Mouse (Mus musculus) megakaryocyte progenitor cell, adult 5-6 weeks (primary cell): ENCODE results near the gene Pdik1l. TPM values are rescaled to one million over a fixed set of nuclear protein-coding genes. Genes with fewer than 3 reads are reported as not detected.

ENCODE experiments used
- ATAC-seq: replicated peaks from 2 replicates; pipeline ENCODE4 v1.8.0; 2016; ENCODE audit warnings: mild to moderate bottlenecking, moderate TSS enrichment, inconsistent platforms; ENCODE audit not compliant: poor library complexity
- total RNA-seq, 2 experiments: library from RNA; stranded (forward) in 1 of 2; stranded (reverse) in 1 of 2; fragments of 157-497, 149-512 nt in 1 of 2; fragments of 200-1000 nt in 1 of 2; gene quantifications; 2 replicates each; pipeline versions ENCODE4 v1.2.3 to v1.2.4; 2015 to 2017

Pdik1l gene
- total RNA-seq, 2 experiments from 2014 or later = 25.9 to 34.0 TPM

DNA sequence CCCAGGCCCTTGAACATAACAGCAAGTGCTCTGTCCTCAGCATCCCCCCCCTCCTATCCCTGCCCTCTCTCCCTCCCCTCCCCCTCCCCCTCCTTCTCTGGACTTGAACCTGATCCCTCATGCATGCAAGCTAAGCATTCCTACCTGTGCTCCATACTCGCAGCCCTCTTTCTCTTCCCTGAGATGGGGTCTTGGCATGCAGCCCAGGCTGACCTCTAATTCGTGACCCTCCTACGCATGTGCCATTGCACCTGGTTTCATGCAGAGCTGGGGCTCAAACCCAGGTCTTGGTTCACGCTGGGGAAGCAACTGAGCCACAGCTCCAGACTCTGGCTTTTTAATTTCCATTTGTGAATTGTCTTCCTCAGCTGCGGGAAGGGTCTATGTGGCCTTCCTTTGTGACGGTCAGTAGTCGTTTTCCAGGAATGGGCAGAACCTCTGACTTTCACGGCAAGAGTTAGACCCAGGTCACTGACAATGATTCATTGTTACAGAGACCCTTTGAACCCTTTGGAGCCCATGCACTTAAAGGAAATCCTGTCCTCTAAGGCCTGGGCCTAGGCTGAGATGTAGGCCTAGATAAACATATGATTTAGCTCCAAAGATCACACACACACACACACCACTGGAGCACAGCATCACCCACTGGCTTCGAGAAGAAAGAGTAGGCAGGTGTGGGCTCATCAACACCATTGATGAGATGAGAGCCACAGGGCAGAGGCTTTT, 21.7 kb downstream of the Pdik1l start:
- no peak for ATAC-seq

- ATAC-seq = peak; percentile 61
Observed at GRCm38 (mm10) chr4:134263191-134263590, 24.5 kb downstream of the Pdik1l start.

DNA sequence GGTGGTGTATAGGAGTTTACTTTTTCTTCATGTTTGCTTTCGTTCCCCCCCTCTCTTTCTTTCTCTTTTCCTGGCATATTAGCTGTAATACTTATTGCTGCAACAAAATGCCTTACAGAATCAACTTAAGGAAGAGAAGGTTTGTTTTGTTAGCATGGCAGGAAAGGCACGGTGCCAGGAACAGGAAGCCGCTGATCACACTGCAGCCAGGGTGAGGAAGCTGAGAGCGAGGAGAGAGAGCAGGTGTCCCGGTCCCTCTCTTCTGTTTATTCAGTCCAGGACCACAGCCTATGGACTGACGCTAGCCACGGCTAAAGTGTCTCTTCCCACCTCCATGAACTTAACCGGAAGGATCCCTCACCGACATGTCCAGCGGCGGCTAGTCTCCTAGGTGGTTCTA, 29.3 kb downstream of the Pdik1l start:
- ATAC-seq = peak; percentile 49

- ATAC-seq = no peak
Observed at GRCm38 (mm10) chr4:134257198-134258009, 30.3 kb downstream of the Pdik1l start.

DNA sequence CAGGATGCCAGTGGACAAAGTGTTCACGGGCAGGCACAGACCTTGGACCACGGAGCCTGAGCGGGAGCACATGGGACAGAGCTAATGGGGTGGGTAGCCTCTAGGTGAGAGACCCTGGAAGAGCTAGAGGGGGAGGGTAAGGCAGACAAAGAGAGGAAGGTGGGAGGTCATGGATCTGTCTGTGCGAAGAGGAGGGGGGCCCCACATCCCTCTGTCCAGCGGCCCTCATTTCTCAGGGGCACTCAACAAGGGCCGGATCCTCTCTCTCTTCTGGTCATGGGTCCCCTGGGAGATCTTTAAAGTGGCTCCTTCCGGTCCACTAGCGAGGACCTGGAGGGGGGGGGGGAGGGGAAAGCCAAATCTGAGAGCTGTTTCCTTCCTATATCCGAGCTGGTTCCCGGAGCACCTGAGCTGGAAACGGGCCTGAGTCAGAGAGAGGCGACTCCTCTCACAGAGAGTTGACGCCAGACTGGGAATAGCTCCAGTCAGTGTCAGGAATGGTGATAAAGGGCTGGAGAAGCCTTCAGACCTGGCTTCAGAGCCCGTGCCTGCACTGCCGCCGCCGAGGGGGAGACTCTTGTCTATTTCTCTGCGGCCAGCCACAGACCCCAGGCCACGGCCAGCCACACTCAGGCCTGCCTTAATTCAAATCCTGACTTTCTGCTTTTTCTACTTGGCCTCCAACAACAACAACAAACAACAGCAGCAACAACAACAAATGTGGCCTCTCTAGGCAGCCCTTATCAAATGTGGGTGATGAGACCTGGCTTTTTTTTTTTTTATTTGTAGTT, 31.1 kb downstream of the Pdik1l start:
- ATAC-seq = no peak

DNA sequence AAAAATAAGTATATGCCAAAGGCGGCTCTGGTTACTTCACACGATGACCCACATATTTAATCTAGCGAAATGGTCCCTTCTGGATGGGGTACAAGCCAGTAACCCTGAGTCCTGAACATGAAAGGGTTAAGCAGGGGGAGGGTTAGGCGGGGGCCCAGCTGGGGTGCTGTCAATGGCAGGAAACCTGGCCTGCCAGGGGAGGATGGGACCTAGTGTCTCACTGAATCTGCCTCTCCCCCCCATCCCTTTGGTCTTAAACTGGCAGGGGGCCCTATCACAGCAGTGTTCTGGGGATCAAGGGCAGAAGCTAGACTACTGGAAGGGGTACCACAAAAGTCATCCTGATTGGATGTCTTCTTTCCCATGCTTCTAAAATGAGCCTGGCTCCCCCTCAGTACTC, 31.8 kb downstream of the Pdik1l start:
- ATAC-seq = no peak

DNA sequence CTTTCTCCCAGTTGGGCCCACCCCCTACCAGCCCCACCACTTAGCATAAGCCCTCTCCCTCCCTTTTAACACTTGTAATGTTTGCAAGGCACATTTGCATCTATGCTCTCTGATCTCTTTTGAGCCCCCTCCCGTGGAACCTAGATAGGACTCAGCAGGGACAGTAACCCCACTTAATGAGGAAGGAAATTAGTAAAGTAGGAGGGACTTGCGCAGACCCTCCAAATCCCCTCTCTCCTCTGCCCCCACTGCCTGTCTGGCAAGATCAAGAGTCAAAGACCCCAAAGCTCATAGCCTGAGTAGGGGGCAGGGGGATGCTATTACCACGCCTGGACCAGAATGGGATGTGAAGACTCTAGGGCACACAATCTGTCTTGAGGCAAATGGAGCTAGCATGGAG, 32.9 kb downstream of the Pdik1l start:
- no peak for ATAC-seq

- no peak for ATAC-seq
Observed at GRCm38 (mm10) chr4:134253722-134254324, 33.9 kb downstream of the Pdik1l start, which contains the start of gene Grrp1. TSS of gene Grrp1 (minus strand) at chr4:134254106.

DNA sequence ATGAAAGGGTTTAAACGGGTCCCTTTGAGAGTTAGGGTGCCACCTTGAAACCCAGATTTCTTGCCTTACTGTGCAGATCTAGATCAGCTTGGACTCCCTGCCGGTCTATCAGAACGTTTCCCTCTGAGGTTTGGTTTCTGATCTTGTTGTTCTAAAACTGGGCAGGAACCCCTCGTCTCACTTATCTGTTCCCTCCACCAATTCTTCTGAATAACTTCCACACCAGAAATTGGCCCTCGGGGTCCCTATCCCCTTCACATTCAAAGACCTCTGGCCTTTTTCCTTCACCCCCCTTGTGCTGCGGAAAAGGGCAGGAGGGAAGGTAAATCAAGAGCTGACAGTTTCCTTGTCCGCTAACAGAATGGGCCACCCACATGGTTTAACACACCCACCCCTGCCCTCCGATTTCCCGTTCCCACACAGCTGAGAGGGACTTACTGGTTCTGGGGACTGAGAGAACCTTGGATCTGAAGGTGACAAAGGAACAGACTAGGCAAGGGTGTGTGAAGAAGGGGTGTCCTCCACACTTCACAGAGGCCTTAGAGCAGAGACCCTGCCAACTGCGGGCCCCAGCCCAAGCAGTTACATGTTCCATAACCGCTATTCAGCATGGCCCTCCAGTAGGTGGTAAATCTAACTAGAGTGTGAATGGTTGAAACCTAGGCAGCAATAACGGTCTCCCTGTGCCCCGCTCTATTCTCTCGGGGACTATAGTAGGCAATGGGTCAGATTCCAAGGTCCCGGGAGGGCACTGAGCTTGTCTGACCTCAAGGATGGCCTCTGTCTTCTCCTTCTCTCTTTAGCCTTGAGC, 34.6 kb downstream of the Pdik1l start:
- no peak for ATAC-seq

DNA sequence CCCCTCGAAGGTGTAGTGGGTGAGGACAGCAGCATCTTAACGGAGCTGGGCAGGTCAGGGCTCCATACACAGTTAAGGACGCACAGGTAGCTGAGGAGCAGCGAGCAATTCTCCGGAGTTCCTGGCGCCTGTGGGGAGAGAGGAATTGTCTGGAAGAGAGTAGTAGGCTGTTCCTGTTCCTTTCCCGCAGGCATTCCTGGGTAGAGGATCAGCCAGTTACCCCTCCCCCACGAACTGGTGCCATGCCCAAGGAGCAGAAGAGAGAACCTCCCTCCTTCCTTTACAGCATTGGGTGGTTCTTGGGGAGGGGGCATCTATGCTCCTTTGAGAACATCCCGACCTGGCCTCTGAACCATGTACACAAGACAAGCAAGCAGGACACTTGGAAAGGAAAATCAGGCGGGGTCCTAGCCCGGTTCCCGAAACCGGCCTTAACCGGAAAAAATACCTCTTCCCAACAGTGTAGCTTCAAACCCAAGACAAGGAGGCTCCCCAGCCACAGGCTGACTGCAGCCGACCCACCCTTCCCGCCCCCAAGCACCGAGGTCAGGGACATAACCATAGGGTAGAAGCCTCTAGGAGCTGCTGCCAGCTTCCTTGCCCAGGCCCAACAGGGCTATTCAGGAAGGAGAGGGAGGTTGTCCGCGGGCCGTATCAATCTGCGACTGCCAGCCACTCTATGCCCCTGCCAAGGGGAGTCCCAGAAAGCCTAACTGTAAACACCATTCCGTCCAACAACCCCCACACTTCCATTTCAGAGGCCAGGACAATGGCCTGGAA, 35.4 kb downstream of the Pdik1l start:
- ATAC-seq = no peak

- ATAC-seq = peak; percentile 51
Observed at GRCm38 (mm10) chr4:134251241-134252130, 36.2 kb downstream of the Pdik1l start.

DNA sequence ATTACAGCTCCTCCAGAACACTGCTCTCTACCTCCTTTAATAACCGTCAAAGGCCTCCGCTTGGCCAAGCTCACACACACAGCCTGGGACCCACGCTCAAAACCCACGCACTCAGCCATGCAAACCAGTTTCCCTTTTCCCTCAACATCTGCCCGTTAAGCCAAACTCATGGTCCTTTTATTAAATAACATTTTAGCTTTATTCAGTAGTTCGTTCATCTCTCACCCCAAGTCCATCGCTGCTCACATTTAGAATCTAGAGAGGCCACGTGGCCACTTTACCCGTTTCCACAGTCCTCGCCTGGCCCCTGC, 36.8 kb downstream of the Pdik1l start:
- no peak for ATAC-seq

DNA sequence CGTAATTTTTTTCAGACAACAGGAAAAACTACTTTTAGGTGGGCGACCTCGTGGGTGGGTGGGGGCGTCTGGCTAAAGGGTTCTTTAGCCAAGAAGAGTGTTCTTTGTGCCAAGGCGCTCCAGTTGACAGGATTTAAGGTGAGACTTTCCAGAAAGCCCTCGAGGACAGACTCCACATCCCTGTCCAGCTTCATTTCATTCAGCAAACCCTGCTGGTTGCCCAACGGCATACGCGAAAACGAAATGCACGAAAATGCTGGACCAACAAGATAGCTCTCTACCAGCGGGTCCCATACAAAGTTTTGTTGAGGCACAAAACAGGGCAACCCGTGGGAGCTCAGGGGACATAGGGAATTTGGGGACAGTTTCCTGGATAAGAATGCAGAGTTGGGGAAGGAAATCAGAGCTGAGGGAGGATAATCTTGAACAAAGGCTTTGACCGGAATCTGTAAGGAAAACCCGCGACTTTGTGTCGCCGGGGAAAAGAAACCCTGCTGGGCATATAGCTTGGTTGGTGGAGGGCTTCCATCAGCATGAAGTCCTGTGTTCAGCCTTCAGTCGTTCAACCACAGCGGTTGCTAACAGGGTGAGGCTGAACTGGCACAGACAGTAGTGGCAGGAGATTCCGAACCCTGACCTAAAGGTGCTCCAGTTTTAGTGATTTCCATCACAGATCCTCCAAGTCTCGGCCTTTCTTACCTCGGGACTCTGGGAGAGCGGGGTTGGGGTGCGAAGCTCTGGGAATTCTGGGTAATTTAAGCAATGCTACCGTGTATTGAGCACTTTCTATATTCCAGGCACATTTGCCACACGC, 37.4 kb downstream of the Pdik1l start:
- no peak for ATAC-seq

GRCm38 (mm10) chr4:134249651-134250050, 38.0 kb downstream of the Pdik1l start:
- ATAC-seq = peak; percentile 57

DNA sequence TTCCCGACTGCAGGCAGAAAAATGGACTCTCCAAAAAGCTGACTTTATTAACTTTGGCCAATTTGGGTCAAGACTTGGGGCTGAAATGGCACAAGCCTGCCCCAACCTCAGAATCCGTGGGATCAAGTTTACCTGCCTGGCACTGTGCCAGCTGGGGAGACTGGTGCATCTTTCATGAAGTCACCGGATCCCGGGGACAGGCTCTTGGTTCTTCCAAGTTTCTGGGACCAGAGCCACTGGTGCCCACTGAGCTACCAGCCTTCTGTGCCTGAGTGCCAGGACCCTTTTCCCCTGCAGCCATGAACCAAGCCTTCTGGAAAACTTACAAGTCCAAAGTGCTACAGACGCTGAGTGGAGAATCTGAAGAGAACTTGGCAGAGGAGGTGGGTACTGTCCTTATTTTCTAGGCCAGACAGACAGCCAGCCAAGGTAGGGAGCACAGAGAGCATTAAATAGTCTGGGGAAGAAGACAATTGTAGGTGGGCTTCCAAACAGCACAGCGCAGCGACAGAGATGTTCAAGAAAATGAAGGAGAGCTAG, 40.9 kb downstream of the Pdik1l start, which contains the start of gene Gm30191:
TSS of gene Gm30191 (plus strand) at position 217 of the 540 bp plus-strand sequence.
- no peak for ATAC-seq

- no peak for ATAC-seq
Observed at GRCm38 (mm10) chr4:134246256-134246655, 41.4 kb downstream of the Pdik1l start.

- peak; percentile 93 for ATAC-seq
Observed at GRCm38 (mm10) chr4:134245148-134245843, 42.4 kb downstream of the Pdik1l start, which contains the start of gene Zfp593. TSS of gene Zfp593 (minus strand) at chr4:134245592.
